Mouse (Mus musculus) neural tube, embryonic 11.5 days (tissue): ENCODE data around the gene Ltb4r1. TPM values are rescaled to one million over a fixed set of nuclear protein-coding genes. Genes with fewer than 3 reads are reported as not detected.

ENCODE experiments used
- ATAC-seq: fragments of 200-750 bp; cut with Nextera tagmentation; 2 replicates; pipeline ENCODE4 v1.8.0; 2017; ENCODE audit warnings: moderate number of reproducible peaks, mild to moderate bottlenecking, moderate TSS enrichment, moderate library complexity; ENCODE audit not compliant: insufficient read depth, low FRiP score, low TSS enrichment
- DNase-seq: peaks from one replicate; pipeline ENCODE4 v3.0.0-alpha.2; 2015; ENCODE audit warnings: low spot score
- H3K27ac ChIP-seq: fragments of 300-500 bp; sonication (generic); 2 replicates; pipeline ENCODE4 v1.5.1; 2014; ENCODE audit warnings: low read depth, mild to moderate bottlenecking, low read length
- H3K27me3 ChIP-seq: fragments of 300-500 bp; sonication (generic); 2 replicates; pipeline ENCODE4 v1.6.1; 2014; ENCODE audit warnings: mild to moderate bottlenecking, low read length, mixed read lengths; ENCODE audit not compliant: control insufficient read depth, insufficient read depth
- H3K36me3 ChIP-seq: fragments of 300-500 bp; sonication (generic); 2 replicates; pipeline ENCODE4 v1.6.1; 2014; ENCODE audit warnings: mild to moderate bottlenecking, low read length, moderate library complexity, mixed read lengths; ENCODE audit not compliant: control insufficient read depth, insufficient read depth
- H3K4me1 ChIP-seq: fragments of 300-500 bp; sonication (generic); 2 replicates; pipeline ENCODE4 v1.6.1; 2014; ENCODE audit warnings: low read length, mixed read lengths; ENCODE audit not compliant: control insufficient read depth, insufficient read depth
- H3K4me2 ChIP-seq: fragments of 300-500 bp; sonication (generic); 2 replicates; pipeline ENCODE4 v1.6.1; 2014; ENCODE audit warnings: low read depth, mild to moderate bottlenecking, moderate library complexity
- H3K4me3 ChIP-seq: fragments of 300-500 bp; sonication (generic); 2 replicates; pipeline ENCODE4 v1.5.1; 2014; ENCODE audit warnings: low read depth, low read length
- H3K9ac ChIP-seq: fragments of 300-500 bp; sonication (generic); 2 replicates; pipeline ENCODE4 v1.6.1; 2014; ENCODE audit warnings: mild to moderate bottlenecking, low read length
- H3K9me3 ChIP-seq: fragments of 300-500 bp; sonication (generic); 2 replicates; pipeline ENCODE4 v1.6.1; 2016; ENCODE audit warnings: low read length; ENCODE audit not compliant: control insufficient read depth
- WGBS: fragments of 180-500 bp; shearing (Covaris S2); extraction: QIAGEN DNeasy Blood & Tissue Kit; methylation state at CpG from one replicate; pipeline ENCODE4 v1.1.7; 2014; 5-methylcytosine and 5-hydroxymethylcytosine counted together
- polyA plus RNA-seq: library from polyadenylated mRNA; unstranded; fragments of >200 nt; fragmentation: Nextera tagmentation; extraction: Ambion mirVana; gene quantifications from 2 replicates; pipeline ENCODE4 v1.2.1, GENCODE M21; 2014

Gene Ltb4r1
- polyA plus RNA-seq, 1 experiment from 2014 or later, result 0.27 TPM

- H3K4me2 ChIP-seq, result peak within 1 kb of the TSS; percentile 39
- H3K27ac ChIP-seq, result no peak within 1 kb of the TSS
- no peaks in the 10 kb centered on the region for H3K9me3 ChIP-seq
- DNase-seq, result no peak
- peaks cover 5% of the 10 kb centered on the region; the same call in 1 of the 2 replicates for H3K4me1 ChIP-seq
- peak within 1 kb of the TSS; percentile 34 for H3K4me3 ChIP-seq
- no peak for ATAC-seq
- peaks cover 64% of the 10 kb centered on the region for H3K27me3 ChIP-seq
- no peaks in the 10 kb centered on the region for H3K36me3 ChIP-seq
- 4% methylated on average over 13 of the region's 13 CpGs for WGBS
- peak within 1 kb of the TSS; percentile 37 for H3K9ac ChIP-seq
These were observed 18.1 kb downstream of the Ltb4r1 start, which contains the start of gene Adcy4 for GRCm38 (mm10) chr14:55783958-55784235. TSS of gene Adcy4 (minus strand) at chr14:55784095.

GRCm38 (mm10) chr14:55785195-55785594 lies 19.4 kb downstream of the Ltb4r1 start:
- H3K27me3 ChIP-seq, result peaks cover 70% of the 10 kb centered on the region
- ATAC-seq (no peak), DNase-seq (no peak)
- 31% methylated on average over 6 of the region's 6 CpGs for WGBS
- H3K4me3 ChIP-seq, result no peak overlapping the region
- no peaks in the 10 kb centered on the region for H3K9me3 ChIP-seq
- H3K4me1 ChIP-seq, result peaks cover 5% of the 10 kb centered on the region; the same call in 1 of the 2 replicates
- H3K36me3 ChIP-seq, result no peaks in the 10 kb centered on the region
- H3K4me2 ChIP-seq, result no peak overlapping the region
- H3K27ac ChIP-seq, result no peak overlapping the region
- no peak overlapping the region for H3K9ac ChIP-seq

- no peak for ATAC-seq
- Histone ChIP-seq H3K27ac (no peak overlapping the region), H3K4me1 (no peaks in the 10 kb centered on the region; the same call in 1 of the 2 replicates), H3K36me3 (no peaks in the 10 kb centered on the region), H3K9me3 (no peaks in the 10 kb centered on the region), H3K4me2 (peak overlapping the region; percentile 52; the same call in 1 of the 2 replicates), H3K27me3 (peaks cover 58% of the 10 kb centered on the region), H3K9ac (no peak overlapping the region), H3K4me3 (no peak overlapping the region; the same call in 1 of the 2 replicates)
- no peak for DNase-seq
- WGBS, result 37% methylated on average over 11 of the region's 11 CpGs
These were observed 22.0 kb downstream of the Ltb4r1 start for GRCm38 (mm10) chr14:55787731-55788130.

DNA sequence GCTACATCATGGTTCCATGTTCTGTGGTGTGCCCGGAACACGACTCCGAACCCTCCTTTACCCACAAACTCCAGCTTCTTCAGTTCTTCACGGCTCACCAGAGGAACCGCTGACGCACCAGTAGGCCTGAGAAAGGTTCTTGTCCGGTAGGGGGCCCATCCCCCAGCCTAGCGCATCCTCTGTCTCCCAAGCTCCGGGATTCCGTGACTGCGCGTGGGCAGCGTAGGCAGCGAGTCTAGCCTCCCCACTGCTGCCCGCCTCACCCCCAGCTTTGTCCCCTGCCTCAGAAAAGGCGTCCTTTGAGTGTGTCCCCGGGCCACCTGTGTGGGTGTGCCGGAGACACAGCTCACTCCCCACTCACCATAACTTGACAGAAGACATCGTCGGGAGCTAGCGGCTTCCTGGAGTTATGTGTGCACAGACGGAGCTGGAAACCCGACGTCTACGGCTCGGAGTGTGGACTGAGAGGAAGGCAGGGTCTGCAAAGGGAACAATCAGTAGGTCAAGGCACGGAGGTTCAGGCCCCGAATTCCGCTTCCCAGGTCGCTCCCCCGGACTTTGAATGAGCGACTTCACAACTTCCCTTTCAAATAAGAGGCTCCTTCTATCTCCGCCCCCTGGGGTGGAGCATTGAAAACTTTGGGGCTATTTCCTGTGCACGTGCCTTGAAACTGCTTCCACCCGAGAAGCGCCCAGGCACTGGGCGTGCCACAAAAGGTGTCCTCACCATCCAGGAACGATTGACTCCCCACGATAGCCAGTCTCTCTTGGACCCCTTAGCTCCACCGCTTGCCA lies 22.7 kb downstream of the Ltb4r1 start, which contains the start of gene Ripk3:
Ripk3 (minus strand) TSS at position 610 of the 795 bp plus-strand sequence.
- Histone ChIP-seq H3K9ac (peak within 1 kb of the TSS; percentile 32; the same call in 1 of the 2 replicates), H3K27me3 (peaks cover 51% of the 10 kb centered on the region), H3K4me2 (peak within 1 kb of the TSS; percentile 52), H3K27ac (no peak within 1 kb of the TSS), H3K36me3 (no peaks in the 10 kb centered on the region), H3K4me1 (no peaks in the 10 kb centered on the region; the same call in 1 of the 2 replicates), H3K4me3 (peak within 1 kb of the TSS; percentile 29), H3K9me3 (no peaks in the 10 kb centered on the region)
- DNase-seq, result peak; percentile 32
- ATAC-seq, result no peak
- 4% methylated on average over 40 of the region's 40 CpGs for WGBS

- Histone ChIP-seq H3K27ac (no peak overlapping the region), H3K4me1 (no peaks in the 10 kb centered on the region; the same call in 1 of the 2 replicates), H3K4me3 (no peak overlapping the region), H3K4me2 (no peak overlapping the region), H3K9ac (no peak overlapping the region), H3K36me3 (no peaks in the 10 kb centered on the region), H3K27me3 (peaks cover 13% of the 10 kb centered on the region), H3K9me3 (no peaks in the 10 kb centered on the region)
- ATAC-seq (no peak), DNase-seq (no peak)
- 71% methylated on average over 2 of the region's 2 CpGs for WGBS
These were observed 27.7 kb downstream of the Ltb4r1 start for GRCm38 (mm10) chr14:55793461-55793860.

GRCm38 (mm10) chr14:55793946-55794345 lies 28.2 kb downstream of the Ltb4r1 start:
- ATAC-seq (no peak), DNase-seq (no peak)
- no peaks in the 10 kb centered on the region for H3K4me1 ChIP-seq
- no peak overlapping the region for H3K27ac ChIP-seq
- no peaks in the 10 kb centered on the region for H3K36me3 ChIP-seq
- no peak overlapping the region for H3K4me3 ChIP-seq
- H3K9me3 ChIP-seq, result no peaks in the 10 kb centered on the region
- H3K9ac ChIP-seq, result no peak overlapping the region
- H3K4me2 ChIP-seq, result no peak overlapping the region
- 74% methylated on average over 2 of the region's 2 CpGs for WGBS
- peaks cover 8% of the 10 kb centered on the region for H3K27me3 ChIP-seq

- no peak overlapping the region for H3K4me2 ChIP-seq
- WGBS, result 85% methylated on average over 15 of the region's 15 CpGs
- H3K4me3 ChIP-seq, result no peak overlapping the region
- H3K27me3 ChIP-seq, result 0 out of 2 replicates have a peak, but pooled peaks cover 2% of the 10 kb centered on the region
- no peaks in the 10 kb centered on the region for H3K9me3 ChIP-seq
- ATAC-seq, result no peak
- H3K36me3 ChIP-seq, result no peaks in the 10 kb centered on the region
- DNase-seq, result no peak
- no peak overlapping the region for H3K27ac ChIP-seq
- no peaks in the 10 kb centered on the region for H3K4me1 ChIP-seq
- H3K9ac ChIP-seq, result no peak overlapping the region
These were observed 29.8 kb downstream of the Ltb4r1 start for GRCm38 (mm10) chr14:55795380-55796163.

- no peaks in the 10 kb centered on the region for H3K27me3 ChIP-seq
- peak; percentile 66 for DNase-seq
- H3K4me2 ChIP-seq, result peak overlapping the region; percentile 64
- peak; percentile 38 for ATAC-seq
- 20% methylated on average over 16 of the region's 16 CpGs for WGBS
- peak overlapping the region; percentile 41 for H3K4me3 ChIP-seq
- no peaks in the 10 kb centered on the region for H3K4me1 ChIP-seq
- H3K9ac ChIP-seq, result peak overlapping the region; percentile 48
- no peak overlapping the region for H3K27ac ChIP-seq
- H3K36me3 ChIP-seq, result no peaks in the 10 kb centered on the region
- H3K9me3 ChIP-seq, result no peaks in the 10 kb centered on the region
These were observed 49.1 kb downstream of the Ltb4r1 start for GRCm38 (mm10) chr14:55814885-55815284.
